Comparison of ENCODE assay signal across 8 mouse cellular contexts in the genomic region with DNA sequence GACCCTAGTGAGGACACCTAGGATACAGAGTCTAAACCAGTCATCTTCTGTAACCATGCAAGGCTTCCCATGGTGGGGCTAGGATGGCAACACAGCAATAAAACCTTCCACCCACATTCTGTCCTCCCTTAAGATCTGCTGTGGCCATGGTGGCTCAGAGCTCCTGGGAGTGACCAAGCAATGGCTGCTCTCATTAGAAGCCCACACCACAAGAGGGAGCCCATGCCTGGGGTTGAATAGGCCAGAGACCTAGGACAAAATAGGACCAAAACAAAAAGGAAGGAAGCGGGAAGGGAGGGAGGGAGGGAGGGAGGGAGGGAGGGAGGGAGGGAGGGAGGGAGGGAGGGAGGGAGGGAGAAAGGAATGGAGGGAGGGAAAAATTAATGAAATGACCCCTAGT. TPM values are rescaled to one million over a fixed set of nuclear protein-coding genes. Genes with fewer than 3 reads are reported as not detected.
DNase-seq lines count a peak whose midpoint lies in the region; ATAC-seq lines count a peak whose summit lies in the region.

No protein-coding gene starts in this region.

- peak; percentile 46 for DNase-seq in cerebellum, adult 8-10 months
- DNase-seq in layer of hippocampus, adult 11-12 months (ENCODE audit: low spot score), result peak; percentile 45
- no peak for DNase-seq in layer of hippocampus, adult 18-20 months (ENCODE audit: low spot score in 2 of 2)
- peak; percentile 55 for DNase-seq in lung, postnatal 14 days
- no peak for DNase-seq in embryo, embryonic 10 days (ENCODE audit: low spot score)
- no peak for DNase-seq in cerebellum, postnatal 4 days (ENCODE audit: low spot score in 2 of 2)

- no peak for ATAC-seq in cerebellum, adult (ENCODE audit: insufficient number of reproducible peaks, low FRiP score, low TSS enrichment)
- ATAC-seq in common myeloid progenitor, adult 5-6 weeks (replicated peaks; ENCODE audit: low read depth, poor library complexity, severe bottlenecking), result peak; percentile 59

RNA-seq across cellular contexts. Expression of gene Agpat3, which starts 29.5 kb away (rescaled TPM):
- 100 to 1,000 TPM; 217 to 218 TPM for total RNA-seq in layer of hippocampus, adult 18-20 months (2021)
- 8.2 and 12.7 TPM in 2 replicates for total RNA-seq in common myeloid progenitor, adult 5-6 weeks (2017)

Comparison
In these comparisons a context has a peak if more than half of its experiments do, and no peak if none do; other contexts are left out.
1. DNase-seq: peak in cerebellum, adult 8-10 months (single experiment), layer of hippocampus, adult 11-12 months (single experiment) and lung, postnatal 14 days (single experiment); none in layer of hippocampus, adult 18-20 months (0 of 2), embryo, embryonic 10 days (single experiment) and cerebellum, postnatal 4 days (0 of 2).
2. RNA of gene Agpat3, which starts 29.5 kb away (total RNA-seq): 217 to 218 TPM in layer of hippocampus, adult 18-20 months; 8.2 to 12.7 TPM in common myeloid progenitor, adult 5-6 weeks; every median in the first group is over 10 times any median in the second.